Mouse (Mus musculus) cerebellum, adult 2 months (tissue): ENCODE data around the gene Mtmr4. TPM values are rescaled to one million over a fixed set of nuclear protein-coding genes. Genes with fewer than 3 reads are reported as not detected.

Experiments used
- DNase-seq, 2 experiments: peaks; one replicate each; pipeline ENCODE4 v3.0.0; 2021
- H3K27ac ChIP-seq: fragments of 200-500 bp; 2 replicates; pipeline ENCODE4 v1.5.1; 2012; ENCODE audit warnings: low read length, control low read depth, inconsistent platforms; ENCODE audit not compliant: insufficient read depth
- H3K27me3 ChIP-seq: fragments of 200-500 bp; 2 replicates; pipeline ENCODE4 v1.6.1; 2012; ENCODE audit warnings: inconsistent platforms, mild to moderate bottlenecking, low read length, moderate library complexity; ENCODE audit not compliant: control insufficient read depth, insufficient read depth
- H3K4me1 ChIP-seq: fragments of 200-500 bp; 2 replicates; pipeline ENCODE4 v1.6.1; 2011; ENCODE audit warnings: low read length; ENCODE audit not compliant: control insufficient read depth, insufficient read depth
- H3K4me3 ChIP-seq: fragments of 200-500 bp; replicated peaks from 2 replicates; pipeline ENCODE3; 2011; ENCODE audit warnings: mild to moderate bottlenecking, low read depth, low read length, control low read depth; ENCODE audit not compliant: insufficient read depth
- CTCF ChIP-seq: fragments of 200-500 bp; IDR thresholded peaks from 2 replicates; pipeline ENCODE4 v1.5.1; 2011; ENCODE audit warnings: low read depth, mild to moderate bottlenecking, control low read depth, low read length, moderate library complexity, borderline replicate concordance; ENCODE audit not compliant: insufficient read depth
- POLR2A ChIP-seq: fragments of 200-500 bp; IDR thresholded peaks from 2 replicates; pipeline ENCODE4 v1.6.1; 2011; ENCODE audit warnings: low read length, control low read depth, borderline replicate concordance; ENCODE audit not compliant: insufficient read depth
- WGBS: fragments of 180-500 bp; shearing (Covaris S2); methylation state at CpG from one replicate; pipeline ENCODE4 v1.1.7; 2018; 5-methylcytosine and 5-hydroxymethylcytosine counted together
- polyA plus RNA-seq: library from polyadenylated mRNA; depleted of rRNA; stranded (reverse); fragments of >200 nt; gene quantifications from 2 replicates; pipeline ENCODE4 v1.2.3, GENCODE M21; 2012; rRNA removed

Mtmr4 gene
- polyA plus RNA-seq, 1 experiment = 66.9 TPM

DNA sequence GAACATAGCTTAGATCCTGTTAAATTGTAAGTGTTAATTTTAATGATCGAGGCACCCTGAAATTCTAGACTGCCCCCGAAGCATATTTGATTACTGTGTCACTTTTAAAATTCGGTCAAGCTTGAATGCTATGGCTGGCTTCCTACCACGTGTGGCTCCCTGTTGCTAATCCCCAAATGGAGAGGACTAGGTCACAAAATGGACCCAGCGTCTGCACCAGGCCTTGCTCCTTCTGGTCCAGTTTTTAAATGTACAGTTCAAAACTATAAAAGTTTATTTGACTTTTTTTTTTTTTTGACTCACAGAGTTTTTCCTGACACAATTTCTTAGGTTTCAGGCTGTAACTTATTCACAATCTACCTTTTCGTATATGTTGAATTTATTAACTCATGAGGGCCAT is 73.3 kb downstream of the Mtmr4 start:
- H3K4me1 ChIP-seq = no peaks in the 10 kb centered on the region
- DNase-seq = no peak
- H3K4me3 ChIP-seq = no peak overlapping the region
- no peak overlapping the region for H3K27ac ChIP-seq
- TF ChIP-seq CTCF (no peak), POLR2A (no peak)
- no peaks in the 10 kb centered on the region for H3K27me3 ChIP-seq
- 64% methylated on average over 6 of the region's 6 CpGs for WGBS

DNA sequence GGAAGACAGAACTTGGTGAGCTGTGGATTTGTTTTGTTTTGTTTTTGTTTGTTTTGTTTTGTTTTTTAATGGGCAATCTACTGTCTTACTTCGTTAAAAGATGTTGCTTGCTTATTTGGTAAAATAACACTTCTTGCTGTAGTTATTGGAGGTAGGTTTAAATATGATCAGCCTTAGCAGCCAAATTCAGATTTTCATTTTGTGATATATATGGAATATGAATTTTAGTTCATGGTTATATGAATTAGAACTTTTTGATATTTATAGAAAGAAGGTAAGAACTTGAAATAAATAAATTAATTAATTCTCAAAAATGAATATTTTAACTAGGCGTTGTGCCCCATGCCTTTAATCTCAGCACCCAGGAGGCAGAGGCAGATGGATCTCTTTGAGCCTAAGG is 73.7 kb downstream of the Mtmr4 start:
- no peak for DNase-seq
- no peaks in the 10 kb centered on the region for H3K27me3 ChIP-seq
- H3K27ac ChIP-seq = no peak overlapping the region
- TF ChIP-seq POLR2A (no peak), CTCF (no peak)
- no peak overlapping the region for H3K4me3 ChIP-seq
- H3K4me1 ChIP-seq = no peaks in the 10 kb centered on the region
- WGBS = 89% methylated on average over 2 of the region's 2 CpGs

Other genes with a start within 250 kb of the Mtmr4 start
- gene Ppm1e, start 233.1 kb upstream of the Mtmr4 start, polyA plus RNA-seq = 26.6 and 31.3 TPM in 2 replicates
- 4.5 and 4.7 TPM in 2 replicates for gene Rad51c, start 187.2 kb upstream of the Mtmr4 start, polyA plus RNA-seq
- 0.87 and 0.98 TPM in 2 replicates for gene Tex14, start 187.1 kb upstream of the Mtmr4 start, polyA plus RNA-seq
- not detected in 2 replicates for gene Gm11492, start 25.5 kb upstream of the Mtmr4 start, polyA plus RNA-seq
- 962 and 1,033 TPM in 2 replicates for gene Sept4, start 23.3 kb upstream of the Mtmr4 start, polyA plus RNA-seq
- gene Hsf5, start 25.0 kb downstream of the Mtmr4 start, polyA plus RNA-seq = 0.36 and 0.43 TPM in 2 replicates
- gene Rnf43, start 70.6 kb downstream of the Mtmr4 start, polyA plus RNA-seq = 2.2 and 2.6 TPM in 2 replicates
- 155 and 158 TPM in 2 replicates for gene Supt4a, start 145.4 kb downstream of the Mtmr4 start, polyA plus RNA-seq
- 198 TPM in 2 replicates for gene Tspoap1, start 168.4 kb downstream of the Mtmr4 start, polyA plus RNA-seq
- gene Mpo, start 201.4 kb downstream of the Mtmr4 start, polyA plus RNA-seq = 0.08 and 0.11 TPM in 2 replicates
- 4.5 and 6.5 TPM in 2 replicates for gene Lpo, start 236.1 kb downstream of the Mtmr4 start, polyA plus RNA-seq